Mouse (Mus musculus) limb, embryonic 14.5 days (tissue): ENCODE results near the gene Ankdd1a. TPM values are rescaled to one million over a fixed set of nuclear protein-coding genes. Genes with fewer than 3 reads are reported as not detected.
A peak's percentile ranks its signal among the peaks of the same experiment; 100 is the strongest.

Experiments used
- ATAC-seq: fragments of 200-750 bp; cut with Nextera tagmentation; 2 replicates; pipeline ENCODE4 v1.8.0; 2017; ENCODE audit warnings: low read depth, moderate number of reproducible peaks, moderate TSS enrichment; ENCODE audit not compliant: low FRiP score
- DNase-seq: peaks from one replicate; pipeline ENCODE4 v3.0.0-alpha.2; 2015; ENCODE audit warnings: low spot score
- H3K27ac ChIP-seq: fragments of 300-500 bp; sonication (generic); replicated peaks from 2 replicates; pipeline ENCODE4 v1.5.1; 2014; ENCODE audit warnings: low read depth, mild to moderate bottlenecking, low read length, moderate library complexity, mixed read lengths
- H3K27me3 ChIP-seq: fragments of 300-500 bp; sonication (generic); 2 replicates; pipeline ENCODE4 v1.6.1; 2014; ENCODE audit warnings: low read length, mixed read lengths; ENCODE audit not compliant: control insufficient read depth, insufficient read depth
- H3K36me3 ChIP-seq: fragments of 300-500 bp; sonication (generic); 2 replicates; pipeline ENCODE4 v1.6.1; 2014; ENCODE audit warnings: mild to moderate bottlenecking, low read length, moderate library complexity, mixed read lengths; ENCODE audit not compliant: control insufficient read depth, insufficient read depth
- H3K4me1 ChIP-seq: fragments of 300-500 bp; sonication (generic); 2 replicates; pipeline ENCODE4 v1.6.1; 2014; ENCODE audit warnings: antibody characterized with exemption, low read length, mixed read lengths; ENCODE audit not compliant: control insufficient read depth, insufficient read depth
- H3K4me2 ChIP-seq: fragments of 300-500 bp; sonication (generic); replicated peaks from 2 replicates; pipeline ENCODE4 v1.6.1; 2014; ENCODE audit warnings: low read depth, mild to moderate bottlenecking, low read length, moderate library complexity; ENCODE audit not compliant: severe bottlenecking
- H3K4me3 ChIP-seq: fragments of 300-500 bp; sonication (generic); replicated peaks from 2 replicates; pipeline ENCODE4 v1.5.1; 2014; ENCODE audit warnings: low read length
- H3K9ac ChIP-seq: fragments of 300-500 bp; sonication (generic); 2 replicates; pipeline ENCODE4 v1.6.1; 2014; ENCODE audit warnings: mild to moderate bottlenecking, low read depth, low read length, moderate library complexity; ENCODE audit not compliant: severe bottlenecking
- H3K9me3 ChIP-seq: fragments of 300-500 bp; sonication (generic); 2 replicates; pipeline ENCODE4 v1.6.1; 2016; ENCODE audit warnings: low read length; ENCODE audit not compliant: control insufficient read depth
- POLR2A ChIP-seq: fragments of 200-500 bp; IDR thresholded peaks from 2 replicates; pipeline ENCODE4 v1.8.0; 2012; ENCODE audit warnings: inconsistent platforms, mild to moderate bottlenecking, moderate library complexity, borderline replicate concordance; ENCODE audit not compliant: insufficient read depth, insufficient read length; ENCODE audit errors: extremely low read depth
- WGBS: fragments of 180-500 bp; shearing (Covaris S2); extraction: QIAGEN DNeasy Blood & Tissue Kit; methylation state at CpG from one replicate; pipeline ENCODE4 v1.1.7; 2014; 5-methylcytosine and 5-hydroxymethylcytosine counted together
- polyA plus RNA-seq, 2 experiments: library from polyadenylated mRNA; depleted of rRNA in 1 of 2; stranded (reverse) in 1 of 2; unstranded in 1 of 2; fragments of >200 nt; fragmentation: Nextera tagmentation in 1 of 2; extraction: Ambion mirVana in 1 of 2; gene quantifications; 2 replicates each; pipeline versions ENCODE4 v1.2.1 to v1.2.3; 2012 to 2014

The Ankdd1a gene
- polyA plus RNA-seq, 2 experiments: 0.08 TPM; not detected in 1

GRCm38 (mm10) chr9:65472769-65473168 lies 47.2 kb downstream of the Ankdd1a start:
- H3K4me1 ChIP-seq: no peaks in the 10 kb centered on the region
- H3K27me3 ChIP-seq: no peaks in the 10 kb centered on the region
- H3K4me2 ChIP-seq: no peak overlapping the region
- H3K27ac ChIP-seq: no peak overlapping the region
- no peak overlapping the region for H3K4me3 ChIP-seq
- TF ChIP-seq POLR2A: no peak
- peaks cover 81% of the 10 kb centered on the region for H3K36me3 ChIP-seq
- H3K9ac ChIP-seq: no peak overlapping the region
- 83% methylated on average over 4 of the region's 4 CpGs for WGBS
- DNase-seq (no peak), ATAC-seq (no peak)
- no peaks in the 10 kb centered on the region for H3K9me3 ChIP-seq

GRCm38 (mm10) chr9:65467686-65468085 lies 52.3 kb downstream of the Ankdd1a start:
- H3K27me3 ChIP-seq: no peaks in the 10 kb centered on the region
- H3K36me3 ChIP-seq: peaks cover 53% of the 10 kb centered on the region
- H3K4me3 ChIP-seq: no peak overlapping the region
- no peaks in the 10 kb centered on the region for H3K9me3 ChIP-seq
- H3K27ac ChIP-seq: no peak overlapping the region
- no peak for TF ChIP-seq POLR2A
- H3K9ac ChIP-seq: no peak overlapping the region
- DNase-seq: no peak
- H3K4me2 ChIP-seq: no peak overlapping the region
- H3K4me1 ChIP-seq: no peaks in the 10 kb centered on the region
- no peak for ATAC-seq
- 64% methylated on average over 11 of the region's 11 CpGs for WGBS

GRCm38 (mm10) chr9:65465241-65465640 lies 54.8 kb downstream of the Ankdd1a start:
- Histone ChIP-seq H3K27me3 (no peaks in the 10 kb centered on the region), H3K36me3 (peaks cover 38% of the 10 kb centered on the region), H3K9ac (no peak overlapping the region), H3K9me3 (no peaks in the 10 kb centered on the region), H3K4me2 (no peak overlapping the region), H3K4me3 (no peak overlapping the region), H3K4me1 (peaks cover 9% of the 10 kb centered on the region; the same call in 1 of the 2 replicates), H3K27ac (no peak overlapping the region)
- DNase-seq (no peak), ATAC-seq (no peak)
- 89% methylated on average over 2 of the region's 2 CpGs for WGBS
- no peak for TF ChIP-seq POLR2A

GRCm38 (mm10) chr9:65464161-65464560 lies 55.8 kb downstream of the Ankdd1a start:
- 92% methylated on average over 6 of the region's 6 CpGs for WGBS
- Histone ChIP-seq H3K4me1 (peaks cover 9% of the 10 kb centered on the region; the same call in 1 of the 2 replicates), H3K27me3 (no peaks in the 10 kb centered on the region), H3K36me3 (peaks cover 28% of the 10 kb centered on the region), H3K9ac (no peak overlapping the region), H3K27ac (no peak overlapping the region), H3K4me2 (no peak overlapping the region), H3K4me3 (no peak overlapping the region), H3K9me3 (no peaks in the 10 kb centered on the region)
- no peak for DNase-seq
- TF ChIP-seq POLR2A: no peak
- no peak for ATAC-seq

- H3K4me3 ChIP-seq: no peak overlapping the region
- no peak for TF ChIP-seq POLR2A
- no peak overlapping the region for H3K27ac ChIP-seq
- DNase-seq: no peak
- H3K36me3 ChIP-seq: peaks cover 15% of the 10 kb centered on the region
- no peaks in the 10 kb centered on the region for H3K9me3 ChIP-seq
- no peak overlapping the region for H3K9ac ChIP-seq
- H3K27me3 ChIP-seq: no peaks in the 10 kb centered on the region
- ATAC-seq: no peak
- peaks cover 9% of the 10 kb centered on the region; the same call in 1 of the 2 replicates for H3K4me1 ChIP-seq
- 68% methylated on average over 5 of the region's 5 CpGs for WGBS
- peak overlapping the region; percentile 72; the same call in 1 of the 2 replicates for H3K4me2 ChIP-seq
These were observed 57.4 kb downstream of the Ankdd1a start for GRCm38 (mm10) chr9:65462544-65462943.
